Mouse (Mus musculus): ENCODE results near the gene Suclg2. TPM values are rescaled to one million over a fixed set of nuclear protein-coding genes. Genes with fewer than 3 reads are reported as not detected.
A peak's percentile ranks its signal among the peaks of the same experiment; 100 is the strongest.

Suclg2 gene
- polyA plus RNA-seq, 1 experiment from 2014 or later = 47.7 TPM

GRCm38 (mm10) chr6:95668629-95669334, 49.8 kb downstream of the Suclg2 start:
- no peak overlapping the region for H3K4me2 ChIP-seq (replicated peaks)
- no peak overlapping the region for H3K9ac ChIP-seq
- H3K4me1 ChIP-seq = no peaks in the 10 kb centered on the region
- no peak overlapping the region for H3K27ac ChIP-seq (replicated peaks)
- WGBS = 94% methylated on average over 6 of the region's 6 CpGs
- ATAC-seq (ENCODE audit: insufficient number of reproducible peaks, low FRiP score, low TSS enrichment, low read depth) = no peak
- no peaks in the 10 kb centered on the region for H3K27me3 ChIP-seq
- 0 out of 2 replicates have a peak, but pooled peaks cover 6% of the 10 kb centered on the region for H3K36me3 ChIP-seq
- no peaks in the 10 kb centered on the region for H3K9me3 ChIP-seq (replicated peaks)
- no peak overlapping the region for H3K4me3 ChIP-seq (replicated peaks)

GRCm38 (mm10) chr6:95657671-95658070, 60.9 kb downstream of the Suclg2 start:
- no peak overlapping the region for H3K9ac ChIP-seq
- 95% methylated on average over 8 of the region's 8 CpGs for WGBS
- H3K4me2 ChIP-seq (replicated peaks) = no peak overlapping the region
- H3K9me3 ChIP-seq (replicated peaks) = no peaks in the 10 kb centered on the region
- ATAC-seq (ENCODE audit: insufficient number of reproducible peaks, low FRiP score, low TSS enrichment, low read depth) = no peak
- H3K36me3 ChIP-seq = 0 out of 2 replicates have a peak, but pooled peaks cover 4% of the 10 kb centered on the region
- no peaks in the 10 kb centered on the region for H3K27me3 ChIP-seq
- H3K4me1 ChIP-seq = no peaks in the 10 kb centered on the region
- H3K4me3 ChIP-seq (replicated peaks) = no peak overlapping the region
- H3K27ac ChIP-seq (replicated peaks) = no peak overlapping the region

GRCm38 (mm10) chr6:95653662-95654061, 64.9 kb downstream of the Suclg2 start:
- no peaks in the 10 kb centered on the region for H3K27me3 ChIP-seq
- no peaks in the 10 kb centered on the region for H3K9me3 ChIP-seq (replicated peaks)
- peaks cover 15% of the 10 kb centered on the region for H3K4me1 ChIP-seq
- H3K9ac ChIP-seq = no peak overlapping the region
- no peak overlapping the region for H3K27ac ChIP-seq (replicated peaks)
- 0 out of 2 replicates have a peak, but pooled peaks cover 4% of the 10 kb centered on the region for H3K36me3 ChIP-seq
- ATAC-seq (ENCODE audit: insufficient number of reproducible peaks, low FRiP score, low TSS enrichment, low read depth) = no peak
- WGBS = 88% methylated on average over 3 of the region's 3 CpGs
- H3K4me3 ChIP-seq (replicated peaks) = no peak overlapping the region
- H3K4me2 ChIP-seq (replicated peaks) = no peak overlapping the region

GRCm38 (mm10) chr6:95652774-95653173, 65.8 kb downstream of the Suclg2 start:
- no peak for ATAC-seq (ENCODE audit: insufficient number of reproducible peaks, low FRiP score, low TSS enrichment, low read depth)
- 0 out of 2 replicates have a peak, but pooled peaks cover 4% of the 10 kb centered on the region for H3K36me3 ChIP-seq
- no peak overlapping the region for H3K9ac ChIP-seq
- no peak overlapping the region for H3K27ac ChIP-seq (replicated peaks)
- H3K27me3 ChIP-seq = no peaks in the 10 kb centered on the region
- H3K4me2 ChIP-seq (replicated peaks) = no peak overlapping the region
- no peaks in the 10 kb centered on the region for H3K9me3 ChIP-seq (replicated peaks)
- WGBS = 90% methylated on average over 6 of the region's 6 CpGs
- H3K4me1 ChIP-seq = peaks cover 15% of the 10 kb centered on the region
- no peak overlapping the region for H3K4me3 ChIP-seq (replicated peaks)

GRCm38 (mm10) chr6:95651391-95651876, 67.2 kb downstream of the Suclg2 start:
- H3K9ac ChIP-seq = no peak overlapping the region
- no peak overlapping the region for H3K27ac ChIP-seq (replicated peaks)
- H3K36me3 ChIP-seq = 0 out of 2 replicates have a peak, but pooled peaks cover 4% of the 10 kb centered on the region
- H3K4me1 ChIP-seq = peaks cover 15% of the 10 kb centered on the region
- H3K4me3 ChIP-seq (replicated peaks) = no peak overlapping the region
- H3K27me3 ChIP-seq = no peaks in the 10 kb centered on the region
- no peak for ATAC-seq (ENCODE audit: insufficient number of reproducible peaks, low FRiP score, low TSS enrichment, low read depth)
- WGBS = 26% methylated on average over 6 of the region's 6 CpGs
- H3K4me2 ChIP-seq (replicated peaks) = no peak overlapping the region
- H3K9me3 ChIP-seq (replicated peaks) = no peaks in the 10 kb centered on the region

- no peak overlapping the region for H3K4me3 ChIP-seq (replicated peaks)
- peaks cover 15% of the 10 kb centered on the region for H3K4me1 ChIP-seq
- no peak overlapping the region for H3K4me2 ChIP-seq (replicated peaks)
- no peaks in the 10 kb centered on the region for H3K27me3 ChIP-seq
- 0 out of 2 replicates have a peak, but pooled peaks cover 4% of the 10 kb centered on the region for H3K36me3 ChIP-seq
- ATAC-seq (ENCODE audit: insufficient number of reproducible peaks, low FRiP score, low TSS enrichment, low read depth) = peak; percentile 64; the same call in 1 of the 2 replicates
- 24% methylated on average over 13 of the region's 13 CpGs for WGBS
- no peak overlapping the region for H3K9ac ChIP-seq
- H3K9me3 ChIP-seq (replicated peaks) = no peaks in the 10 kb centered on the region
- peak overlapping the region; percentile 51; the same call in 1 of the 2 replicates for H3K27ac ChIP-seq (replicated peaks)
Measured at GRCm38 (mm10) chr6:95650082-95650722, 68.4 kb downstream of the Suclg2 start.

- Histone ChIP-seq H3K36me3 (0 out of 2 replicates have a peak, but pooled peaks cover 4% of the 10 kb centered on the region), H3K9ac (no peak overlapping the region), H3K4me3 (replicated peaks) (no peak overlapping the region), H3K9me3 (replicated peaks) (no peaks in the 10 kb centered on the region), H3K4me2 (replicated peaks) (no peak overlapping the region), H3K27ac (replicated peaks) (no peak overlapping the region), H3K4me1 (peaks cover 15% of the 10 kb centered on the region), H3K27me3 (no peaks in the 10 kb centered on the region)
- ATAC-seq (ENCODE audit: insufficient number of reproducible peaks, low FRiP score, low TSS enrichment, low read depth) = no peak
- 71% methylated on average over 10 of the region's 10 CpGs for WGBS
Measured at GRCm38 (mm10) chr6:95649123-95649663, 69.4 kb downstream of the Suclg2 start.

- WGBS = 91% methylated on average over 2 of the region's 2 CpGs
- Histone ChIP-seq H3K9me3 (replicated peaks) (no peaks in the 10 kb centered on the region), H3K27me3 (no peaks in the 10 kb centered on the region), H3K27ac (replicated peaks) (no peak overlapping the region), H3K4me3 (replicated peaks) (no peak overlapping the region), H3K36me3 (no peaks in the 10 kb centered on the region), H3K9ac (no peak overlapping the region), H3K4me2 (replicated peaks) (no peak overlapping the region), H3K4me1 (no peaks in the 10 kb centered on the region)
- ATAC-seq (ENCODE audit: insufficient number of reproducible peaks, low FRiP score, low TSS enrichment, low read depth) = no peak
Measured at GRCm38 (mm10) chr6:95637416-95637815, 81.2 kb downstream of the Suclg2 start.

GRCm38 (mm10) chr6:95635411-95635810, 83.2 kb downstream of the Suclg2 start:
- H3K4me3 ChIP-seq (replicated peaks) = no peak overlapping the region
- no peaks in the 10 kb centered on the region for H3K4me1 ChIP-seq
- ATAC-seq (ENCODE audit: insufficient number of reproducible peaks, low FRiP score, low TSS enrichment, low read depth) = no peak
- no peaks in the 10 kb centered on the region for H3K9me3 ChIP-seq (replicated peaks)
- no peak overlapping the region for H3K9ac ChIP-seq
- no peaks in the 10 kb centered on the region for H3K27me3 ChIP-seq
- 43% methylated on average over 2 of the region's 2 CpGs for WGBS
- H3K27ac ChIP-seq (replicated peaks) = no peak overlapping the region
- H3K36me3 ChIP-seq = no peaks in the 10 kb centered on the region
- H3K4me2 ChIP-seq (replicated peaks) = no peak overlapping the region

GRCm38 (mm10) chr6:95629071-95629470, 89.5 kb downstream of the Suclg2 start:
- Histone ChIP-seq H3K4me3 (replicated peaks) (no peak overlapping the region), H3K27ac (replicated peaks) (no peak overlapping the region), H3K9me3 (replicated peaks) (no peaks in the 10 kb centered on the region), H3K4me2 (replicated peaks) (no peak overlapping the region), H3K4me1 (no peaks in the 10 kb centered on the region), H3K9ac (no peak overlapping the region), H3K36me3 (no peaks in the 10 kb centered on the region), H3K27me3 (no peaks in the 10 kb centered on the region)
- no peak for ATAC-seq (ENCODE audit: insufficient number of reproducible peaks, low FRiP score, low TSS enrichment, low read depth)
- 93% methylated on average over 7 of the region's 7 CpGs for WGBS

GRCm38 (mm10) chr6:95621821-95622220, 96.8 kb downstream of the Suclg2 start:
- Histone ChIP-seq H3K9me3 (replicated peaks) (no peaks in the 10 kb centered on the region), H3K4me3 (replicated peaks) (no peak overlapping the region), H3K4me2 (replicated peaks) (no peak overlapping the region), H3K9ac (no peak overlapping the region), H3K27ac (replicated peaks) (no peak overlapping the region), H3K27me3 (no peaks in the 10 kb centered on the region), H3K36me3 (no peaks in the 10 kb centered on the region), H3K4me1 (0 out of 2 replicates have a peak, but pooled peaks cover 5% of the 10 kb centered on the region)
- ATAC-seq (ENCODE audit: insufficient number of reproducible peaks, low FRiP score, low TSS enrichment, low read depth) = peak; percentile 34; the same call in 1 of the 2 replicates
- 58% methylated on average over 2 of the region's 2 CpGs for WGBS

All from embryonic facial prominence, embryonic 15.5 days (tissue).